In genomic region chr1:135281841-135282240, GRCm38 (mm10) we compare ENCODE assay signal across 15 mouse cellular contexts. TPM values are rescaled to one million over a fixed set of nuclear protein-coding genes. Genes with fewer than 3 reads are reported as not detected.
DNase-seq lines count a peak whose midpoint lies in the region; ATAC-seq and TF ChIP-seq lines count a peak whose summit lies in the region.
"Had no signal": no experiment of that assay in that cellular context is flagged by ENCODE, and none has a peak within 500 bp of the region (broad histone marks: within the 10 kb centered on the region; RNA-seq: fewer than 3 reads in every experiment).

No protein-coding gene starts in this region.

- DNase-seq in hindbrain, embryonic 14.5 days (ENCODE audit: low spot score) = no peak
- no peak for DNase-seq in midbrain, postnatal 0 days (ENCODE audit: low spot score)
- DNase-seq in stomach, postnatal 0 days (ENCODE audit: low spot score) = no peak
- no peak for DNase-seq in kidney, adult 11 months
- DNase-seq: gastrocnemius, postnatal 10 days; kidney, postnatal 14 days; layer of hippocampus, postnatal 36 days had no signal

- no peak for ATAC-seq in hindbrain, embryonic 14.5 days (ENCODE audit: low FRiP score)
- no peak for ATAC-seq in hindbrain, embryonic 13.5 days (ENCODE audit: low FRiP score)
- ATAC-seq in midbrain, embryonic 15.5 days (replicated peaks) = no peak
- ATAC-seq in midbrain, postnatal 0 days (ENCODE audit: low FRiP score) = no peak
- no peak for ATAC-seq in liver, embryonic 12.5 days
- no peak for ATAC-seq in stomach, postnatal 0 days (ENCODE audit: low FRiP score, low TSS enrichment)
- ATAC-seq in kidney, embryonic 14.5 days (ENCODE audit: low FRiP score, low TSS enrichment) = no peak
- ATAC-seq: forebrain, embryonic 15.5 days had no signal

- H3K4me1 ChIP-seq in hindbrain, embryonic 14.5 days (replicated peaks; ENCODE audit: control insufficient read depth, insufficient read depth, low read length) = peaks cover 23% of the 10 kb centered on the region
- H3K4me1 ChIP-seq in hindbrain, embryonic 13.5 days (replicated peaks) = peaks cover 33% of the 10 kb centered on the region
- H3K4me1 ChIP-seq in midbrain, embryonic 15.5 days = peaks cover 25% of the 10 kb centered on the region
- H3K4me1 ChIP-seq in midbrain, postnatal 0 days (ENCODE audit: insufficient read depth, low read length) = no peaks in the 10 kb centered on the region
- H3K4me1 ChIP-seq in liver, embryonic 12.5 days = peaks cover 24% of the 10 kb centered on the region
- no peaks in the 10 kb centered on the region for H3K4me1 ChIP-seq in stomach, postnatal 0 days (replicated peaks; ENCODE audit: control insufficient read depth, insufficient read depth)
- H3K4me1 ChIP-seq in kidney, embryonic 14.5 days (ENCODE audit: control insufficient read depth, insufficient read depth, low read length) = no peaks in the 10 kb centered on the region

- H3K4me3 ChIP-seq in hindbrain, embryonic 14.5 days (replicated peaks; ENCODE audit: low read length) = no peak overlapping the region
- no peak overlapping the region for H3K4me3 ChIP-seq in hindbrain, embryonic 13.5 days
- H3K4me3 ChIP-seq in midbrain, embryonic 15.5 days = no peak overlapping the region
- H3K4me3 ChIP-seq in midbrain, postnatal 0 days (ENCODE audit: low read depth, low read length) = no peak overlapping the region
- H3K4me3 ChIP-seq in liver, embryonic 12.5 days = 0 out of 2 replicates have a peak overlapping the region, but pooled peaks have one; percentile 79
- H3K4me3 ChIP-seq in stomach, postnatal 0 days (ENCODE audit: low read depth, low read length) = no peak overlapping the region
- no peak overlapping the region for H3K4me3 ChIP-seq in kidney, embryonic 14.5 days (ENCODE audit: low read length)

- H3K9me3 ChIP-seq in hindbrain, embryonic 14.5 days (ENCODE audit: control insufficient read depth, low read length) = no peaks in the 10 kb centered on the region
- H3K9me3 ChIP-seq in hindbrain, embryonic 13.5 days = no peaks in the 10 kb centered on the region
- H3K9me3 ChIP-seq in midbrain, embryonic 15.5 days = no peaks in the 10 kb centered on the region
- H3K9me3 ChIP-seq in midbrain, postnatal 0 days (ENCODE audit: low read length) = no peaks in the 10 kb centered on the region
- H3K9me3 ChIP-seq in liver, embryonic 12.5 days (replicated peaks) = no peaks in the 10 kb centered on the region
- H3K9me3 ChIP-seq in stomach, postnatal 0 days (ENCODE audit: control insufficient read depth, low read length) = no peaks in the 10 kb centered on the region
- H3K9me3 ChIP-seq in kidney, embryonic 14.5 days (ENCODE audit: control insufficient read depth, low read length) = no peaks in the 10 kb centered on the region
- H3K9me3 ChIP-seq: embryonic facial prominence, embryonic 15.5 days; forebrain, embryonic 15.5 days; heart, embryonic 10.5 days had no signal

- no peaks in the 10 kb centered on the region for H3K27me3 ChIP-seq in hindbrain, embryonic 14.5 days (ENCODE audit: control insufficient read depth, insufficient read depth, low read length)
- no peaks in the 10 kb centered on the region for H3K27me3 ChIP-seq in hindbrain, embryonic 13.5 days
- H3K27me3 ChIP-seq in midbrain, embryonic 15.5 days (replicated peaks) = no peaks in the 10 kb centered on the region
- H3K27me3 ChIP-seq in midbrain, postnatal 0 days (ENCODE audit: insufficient read depth, low read length) = no peaks in the 10 kb centered on the region
- H3K27me3 ChIP-seq in liver, embryonic 12.5 days (replicated peaks) = 0 out of 2 replicates have a peak, but pooled peaks cover 6% of the 10 kb centered on the region
- no peaks in the 10 kb centered on the region for H3K27me3 ChIP-seq in stomach, postnatal 0 days (ENCODE audit: control insufficient read depth, insufficient read depth, low read length)
- H3K27me3 ChIP-seq in kidney, embryonic 14.5 days (ENCODE audit: control insufficient read depth, insufficient read depth, low read length) = no peaks in the 10 kb centered on the region
- H3K27me3 ChIP-seq: embryonic facial prominence, embryonic 15.5 days; forebrain, embryonic 15.5 days had no signal

- H3K27ac ChIP-seq in hindbrain, embryonic 14.5 days = no peak overlapping the region
- H3K27ac ChIP-seq in hindbrain, embryonic 13.5 days = no peak overlapping the region
- H3K27ac ChIP-seq in midbrain, embryonic 15.5 days = no peak overlapping the region
- H3K27ac ChIP-seq in midbrain, postnatal 0 days (ENCODE audit: low read depth, low read length) = no peak overlapping the region
- no peak overlapping the region for H3K27ac ChIP-seq in liver, embryonic 12.5 days
- H3K27ac ChIP-seq in stomach, postnatal 0 days (replicated peaks) = 0 out of 2 replicates have a peak overlapping the region, but pooled peaks have one; percentile 97
- no peak overlapping the region for H3K27ac ChIP-seq in kidney, embryonic 14.5 days (ENCODE audit: low read depth, low read length)
- H3K27ac ChIP-seq: forebrain, embryonic 15.5 days; heart, embryonic 10.5 days had no signal

- H3K4me2 ChIP-seq in hindbrain, embryonic 14.5 days (replicated peaks) = 0 out of 2 replicates have a peak overlapping the region, but pooled peaks have one; percentile 10
- no peak overlapping the region for H3K4me2 ChIP-seq in hindbrain, embryonic 13.5 days
- H3K4me2 ChIP-seq in midbrain, embryonic 15.5 days = 0 out of 2 replicates have a peak overlapping the region, but pooled peaks have one; percentile 70
- H3K4me2 ChIP-seq in midbrain, postnatal 0 days (ENCODE audit: low read depth, low read length, poor library complexity, severe bottlenecking) = no peak overlapping the region
- peak overlapping the region; percentile 98 for H3K4me2 ChIP-seq in liver, embryonic 12.5 days
- H3K4me2 ChIP-seq in stomach, postnatal 0 days (replicated peaks; ENCODE audit: low read depth) = peak overlapping the region; percentile 87
- no peak overlapping the region for H3K4me2 ChIP-seq in kidney, embryonic 14.5 days (replicated peaks; ENCODE audit: low read depth, low read length)

- no peak for TF ChIP-seq EP300 in stomach, postnatal 0 days (optimal IDR thresholded peaks at IDR 0.05)

- WGBS in hindbrain, embryonic 14.5 days = 96% methylated on average over 17 of the region's 17 CpGs
- WGBS in hindbrain, embryonic 13.5 days = 96% methylated on average over 17 of the region's 17 CpGs
- WGBS in midbrain, embryonic 15.5 days = 96% methylated on average over 17 of the region's 17 CpGs
- 96% methylated on average over 17 of the region's 17 CpGs for WGBS in midbrain, postnatal 0 days
- 90% methylated on average over 17 of the region's 17 CpGs for WGBS in liver, embryonic 12.5 days (ENCODE audit: insufficient replicate concordance)
- WGBS in stomach, postnatal 0 days = 90% methylated on average over 17 of the region's 17 CpGs
- 96% methylated on average over 17 of the region's 17 CpGs for WGBS in kidney, embryonic 14.5 days

- peaks cover 24% of the 10 kb centered on the region for H3K36me3 ChIP-seq in hindbrain, embryonic 14.5 days (replicated peaks; ENCODE audit: control insufficient read depth, insufficient read depth)
- peaks cover 24% of the 10 kb centered on the region for H3K36me3 ChIP-seq in hindbrain, embryonic 13.5 days
- peaks cover 6% of the 10 kb centered on the region; the same call in 1 of the 2 replicates for H3K36me3 ChIP-seq in midbrain, embryonic 15.5 days (replicated peaks)
- H3K36me3 ChIP-seq in midbrain, postnatal 0 days (ENCODE audit: insufficient read depth, low read length) = peaks cover 16% of the 10 kb centered on the region
- H3K36me3 ChIP-seq in liver, embryonic 12.5 days = peaks cover 23% of the 10 kb centered on the region
- peaks cover 10% of the 10 kb centered on the region for H3K36me3 ChIP-seq in stomach, postnatal 0 days (ENCODE audit: control insufficient read depth, insufficient read depth, low read length)
- peaks cover 21% of the 10 kb centered on the region for H3K36me3 ChIP-seq in kidney, embryonic 14.5 days (ENCODE audit: control insufficient read depth, insufficient read depth, low read length)

- H3K9ac ChIP-seq in hindbrain, embryonic 14.5 days = no peak overlapping the region
- no peak overlapping the region for H3K9ac ChIP-seq in hindbrain, embryonic 13.5 days
- H3K9ac ChIP-seq in midbrain, embryonic 15.5 days = no peak overlapping the region
- no peak overlapping the region for H3K9ac ChIP-seq in midbrain, postnatal 0 days (replicated peaks; ENCODE audit: low read length, poor library complexity, severe bottlenecking)
- no peak overlapping the region for H3K9ac ChIP-seq in liver, embryonic 12.5 days
- no peak overlapping the region for H3K9ac ChIP-seq in stomach, postnatal 0 days (ENCODE audit: low read length)
- H3K9ac ChIP-seq in kidney, embryonic 14.5 days (ENCODE audit: low read depth, low read length) = no peak overlapping the region
- H3K9ac ChIP-seq: embryonic facial prominence, embryonic 15.5 days; forebrain, embryonic 15.5 days had no signal

- no peak for TF ChIP-seq CTCF in midbrain, postnatal 0 days (IDR thresholded peaks at IDR 0.05)
- no peak for TF ChIP-seq CTCF in stomach, postnatal 0 days (IDR thresholded peaks at IDR 0.05; ENCODE audit: low read depth)

RNA-seq across cellular contexts. Expression of gene Rnpep, which starts 2.0 kb away (rescaled TPM):
- polyA plus RNA-seq in hindbrain, embryonic 14.5 days (2014; fragmentation: Nextera tagmentation; extraction: Ambion mirVana) = 96.1 and 101 TPM in 2 replicates
- polyA plus RNA-seq in hindbrain, embryonic 13.5 days (2015; fragmentation: Nextera tagmentation; extraction: Ambion mirVana) = 101 and 102 TPM in 2 replicates
- polyA plus RNA-seq in midbrain, embryonic 15.5 days (2015; fragmentation: Nextera tagmentation; extraction: Ambion mirVana) = 103 and 107 TPM in 2 replicates
- 76.3 and 79.7 TPM in 2 replicates for total RNA-seq in midbrain, postnatal 0 days (2014; rRNA removed)
- polyA plus RNA-seq in midbrain, postnatal 0 days (2015; fragmentation: Nextera tagmentation; extraction: Ambion mirVana) = 49.2 and 52.4 TPM in 2 replicates
- polyA plus RNA-seq in liver, embryonic 12.5 days (2016; fragmentation: Nextera tagmentation; extraction: Ambion mirVana) = 36.6 and 38.6 TPM in 2 replicates
- polyA plus RNA-seq in stomach, postnatal 0 days (2015; fragmentation: Nextera tagmentation; extraction: Ambion mirVana) = 54.7 and 61.2 TPM in 2 replicates
- 66.6 and 86.8 TPM in 2 replicates for polyA plus RNA-seq in kidney, embryonic 14.5 days (2014; fragmentation: Nextera tagmentation; extraction: Ambion mirVana)

RNA-seq across cellular contexts. Expression of gene Elf3, which starts 23.5 kb away (rescaled TPM):
- 0.09 and 0.14 TPM in 2 replicates for polyA plus RNA-seq in hindbrain, embryonic 14.5 days (2014; fragmentation: Nextera tagmentation; extraction: Ambion mirVana)
- polyA plus RNA-seq in hindbrain, embryonic 13.5 days (2015; fragmentation: Nextera tagmentation; extraction: Ambion mirVana) = 0.19 TPM in 2 replicates
- polyA plus RNA-seq in midbrain, embryonic 15.5 days (2015; fragmentation: Nextera tagmentation; extraction: Ambion mirVana) = 0.15 and 0.19 TPM in 2 replicates
- total RNA-seq in midbrain, postnatal 0 days (2014; rRNA removed) = 0.14 and 0.77 TPM in 2 replicates
- polyA plus RNA-seq in midbrain, postnatal 0 days (2015; fragmentation: Nextera tagmentation; extraction: Ambion mirVana) = 0.36 and 0.60 TPM in 2 replicates
- 1.1 and 1.8 TPM in 2 replicates for polyA plus RNA-seq in liver, embryonic 12.5 days (2016; fragmentation: Nextera tagmentation; extraction: Ambion mirVana)
- polyA plus RNA-seq in stomach, postnatal 0 days (2015; fragmentation: Nextera tagmentation; extraction: Ambion mirVana) = 152 and 162 TPM in 2 replicates
- polyA plus RNA-seq in kidney, embryonic 14.5 days (2014; fragmentation: Nextera tagmentation; extraction: Ambion mirVana) = 22.4 and 26.8 TPM in 2 replicates
- total RNA-seq: layer of hippocampus, postnatal 36 days; megakaryocyte, adult 5-6 weeks had no signal

RNA-seq across cellular contexts. Expression of gene Timm17a, which starts 31.7 kb away (rescaled TPM):
- 172 and 176 TPM in 2 replicates for polyA plus RNA-seq in hindbrain, embryonic 14.5 days (2014; fragmentation: Nextera tagmentation; extraction: Ambion mirVana)
- 145 and 164 TPM in 2 replicates for polyA plus RNA-seq in hindbrain, embryonic 13.5 days (2015; fragmentation: Nextera tagmentation; extraction: Ambion mirVana)
- 135 and 138 TPM in 2 replicates for polyA plus RNA-seq in midbrain, embryonic 15.5 days (2015; fragmentation: Nextera tagmentation; extraction: Ambion mirVana)
- 19.0 and 34.4 TPM in 2 replicates for total RNA-seq in midbrain, postnatal 0 days (2014; rRNA removed)
- 165 and 166 TPM in 2 replicates for polyA plus RNA-seq in midbrain, postnatal 0 days (2015; fragmentation: Nextera tagmentation; extraction: Ambion mirVana)
- 204 and 208 TPM in 2 replicates for polyA plus RNA-seq in liver, embryonic 12.5 days (2016; fragmentation: Nextera tagmentation; extraction: Ambion mirVana)
- polyA plus RNA-seq in stomach, postnatal 0 days (2015; fragmentation: Nextera tagmentation; extraction: Ambion mirVana) = 237 and 250 TPM in 2 replicates
- polyA plus RNA-seq in kidney, embryonic 14.5 days (2014; fragmentation: Nextera tagmentation; extraction: Ambion mirVana) = 213 and 232 TPM in 2 replicates

RNA-seq across cellular contexts. Expression of gene Lmod1, which starts 42.8 kb away (rescaled TPM):
- polyA plus RNA-seq in hindbrain, embryonic 14.5 days (2014; fragmentation: Nextera tagmentation; extraction: Ambion mirVana) = 0.33 and 0.43 TPM in 2 replicates
- polyA plus RNA-seq in hindbrain, embryonic 13.5 days (2015; fragmentation: Nextera tagmentation; extraction: Ambion mirVana) = 0.29 and 0.31 TPM in 2 replicates
- polyA plus RNA-seq in midbrain, embryonic 15.5 days (2015; fragmentation: Nextera tagmentation; extraction: Ambion mirVana) = 0.34 and 0.41 TPM in 2 replicates
- total RNA-seq in midbrain, postnatal 0 days (2014; rRNA removed) = 0.16 TPM in 1 of 2 replicates, not detected in the other
- polyA plus RNA-seq in midbrain, postnatal 0 days (2015; fragmentation: Nextera tagmentation; extraction: Ambion mirVana) = 0.26 and 0.35 TPM in 2 replicates
- 0.11 and 0.12 TPM in 2 replicates for polyA plus RNA-seq in liver, embryonic 12.5 days (2016; fragmentation: Nextera tagmentation; extraction: Ambion mirVana)
- 19.5 and 22.4 TPM in 2 replicates for polyA plus RNA-seq in stomach, postnatal 0 days (2015; fragmentation: Nextera tagmentation; extraction: Ambion mirVana)
- polyA plus RNA-seq in kidney, embryonic 14.5 days (2014; fragmentation: Nextera tagmentation; extraction: Ambion mirVana) = 0.27 and 0.55 TPM in 2 replicates
- total RNA-seq: megakaryocyte, adult 5-6 weeks had no signal

Comparison
In these comparisons a context has a peak if more than half of its experiments do, and no peak if none do; other contexts are left out.
1. H3K4me2 ChIP-seq: peak in hindbrain, embryonic 14.5 days (single experiment), midbrain, embryonic 15.5 days (single experiment), liver, embryonic 12.5 days (single experiment) and stomach, postnatal 0 days (single experiment); none in hindbrain, embryonic 13.5 days (single experiment), midbrain, postnatal 0 days (single experiment) and kidney, embryonic 14.5 days (single experiment).